Mouse (Mus musculus): Measurements from ENCODE around the gene Mrpl4.
A peak's percentile ranks its signal among the peaks of the same experiment; 100 is the strongest.

Mrpl4 gene

GRCm38 (mm10) chr9:21016331-21017176, 14.0 kb downstream of the Mrpl4 start:
- DNase-seq (ENCODE audit: low read depth in 1 of 2, low spot score in 2 of 2), result peak in 1 of 2 experiments; percentile 63

- no peak for DNase-seq (ENCODE audit: low read depth in 1 of 2, low spot score in 2 of 2)
These were observed 14.6 kb downstream of the Mrpl4 start for GRCm38 (mm10) chr9:21017177-21017575.

- DNase-seq (ENCODE audit: low read depth in 1 of 2, low spot score in 2 of 2), result no peak
These were observed 16.1 kb downstream of the Mrpl4 start for GRCm38 (mm10) chr9:21018600-21018999.

GRCm38 (mm10) chr9:21021363-21021762, 18.8 kb downstream of the Mrpl4 start:
- no peak for DNase-seq (ENCODE audit: low read depth in 1 of 2, low spot score in 2 of 2)

- DNase-seq (ENCODE audit: low read depth in 1 of 2, low spot score in 2 of 2), result no peak
These were observed 19.8 kb downstream of the Mrpl4 start for GRCm38 (mm10) chr9:21022288-21022687.

GRCm38 (mm10) chr9:21022726-21023125, 20.2 kb downstream of the Mrpl4 start:
- no peak for DNase-seq (ENCODE audit: low read depth in 1 of 2, low spot score in 2 of 2)

- no peak for DNase-seq (ENCODE audit: low read depth in 1 of 2, low spot score in 2 of 2)
These were observed 22.8 kb downstream of the Mrpl4 start for GRCm38 (mm10) chr9:21025258-21025810.

GRCm38 (mm10) chr9:21026849-21027248, 24.3 kb downstream of the Mrpl4 start:
- DNase-seq (ENCODE audit: low read depth in 1 of 2, low spot score in 2 of 2), result no peak

GRCm38 (mm10) chr9:21027774-21028290, 25.3 kb downstream of the Mrpl4 start:
- no peak for DNase-seq (ENCODE audit: low read depth in 1 of 2, low spot score in 2 of 2)

- DNase-seq (ENCODE audit: low read depth in 1 of 2, low spot score in 2 of 2), result no peak
These were observed 26.1 kb downstream of the Mrpl4 start for GRCm38 (mm10) chr9:21028560-21029110.

- peak; percentile 48 to 73 for DNase-seq (ENCODE audit: low read depth in 1 of 2, low spot score in 2 of 2)
These were observed 26.9 kb downstream of the Mrpl4 start, which contains the start of gene Icam4 for GRCm38 (mm10) chr9:21029291-21030054. Gene Icam4, plus strand, starts transcription at chr9:21029373.

GRCm38 (mm10) chr9:21030055-21030600, 27.6 kb downstream of the Mrpl4 start:
- no peak for DNase-seq (ENCODE audit: low read depth in 1 of 2, low spot score in 2 of 2)

- DNase-seq (ENCODE audit: low read depth in 1 of 2, low spot score in 2 of 2), result peak; percentile 64 to 78
These were observed 28.3 kb downstream of the Mrpl4 start for GRCm38 (mm10) chr9:21030781-21031250.

GRCm38 (mm10) chr9:21031251-21031895, 28.8 kb downstream of the Mrpl4 start:
- peak in 1 of 2 experiments; percentile 41 for DNase-seq (ENCODE audit: low read depth in 1 of 2, low spot score in 2 of 2)

- no peak for DNase-seq (ENCODE audit: low read depth in 1 of 2, low spot score in 2 of 2)
These were observed 29.4 kb downstream of the Mrpl4 start, which contains the start of gene Icam5 for GRCm38 (mm10) chr9:21031896-21032351. Gene Icam5, plus strand, starts transcription at chr9:21032073.

- no peak for DNase-seq (ENCODE audit: low read depth in 1 of 2, low spot score in 2 of 2)
These were observed 30.0 kb downstream of the Mrpl4 start for GRCm38 (mm10) chr9:21032491-21032890.

- DNase-seq (ENCODE audit: low read depth in 1 of 2, low spot score in 2 of 2), result peak; percentile 68 to 84
These were observed 30.6 kb downstream of the Mrpl4 start for GRCm38 (mm10) chr9:21033136-21033535.

- DNase-seq (ENCODE audit: low read depth in 1 of 2, low spot score in 2 of 2), result no peak
These were observed 32.0 kb downstream of the Mrpl4 start for GRCm38 (mm10) chr9:21034481-21035085.

GRCm38 (mm10) chr9:21035586-21035985, 33.0 kb downstream of the Mrpl4 start:
- no peak for DNase-seq (ENCODE audit: low read depth in 1 of 2, low spot score in 2 of 2)

- DNase-seq (ENCODE audit: low read depth in 1 of 2, low spot score in 2 of 2), result no peak
These were observed 33.6 kb downstream of the Mrpl4 start for GRCm38 (mm10) chr9:21036161-21036560.
